Mouse (Mus musculus) embryonic fibroblast, embryonic 13.5 days (primary cell): ENCODE results near the gene Vwa8.

Source experiments
- CTCF ChIP-seq: IDR thresholded peaks from 2 replicates; pipeline ENCODE4 v1.5.1; 2011; ENCODE audit warnings: mild to moderate bottlenecking, control low read depth, low read length, moderate library complexity, borderline replicate concordance; ENCODE audit not compliant: insufficient read depth
- POLR2A ChIP-seq: IDR thresholded peaks from 2 replicates; pipeline ENCODE4 v1.6.1; 2011; ENCODE audit warnings: low read depth, mild to moderate bottlenecking, control low read depth, low read length, moderate library complexity

GRCm38 (mm10) chr14:79154961-79155360 is 306.1 kb downstream of the Vwa8 start:
- TF ChIP-seq CTCF (no peak), POLR2A (no peak)
